ENCODE assay signal across 17 mouse cellular contexts in the genomic region with DNA sequence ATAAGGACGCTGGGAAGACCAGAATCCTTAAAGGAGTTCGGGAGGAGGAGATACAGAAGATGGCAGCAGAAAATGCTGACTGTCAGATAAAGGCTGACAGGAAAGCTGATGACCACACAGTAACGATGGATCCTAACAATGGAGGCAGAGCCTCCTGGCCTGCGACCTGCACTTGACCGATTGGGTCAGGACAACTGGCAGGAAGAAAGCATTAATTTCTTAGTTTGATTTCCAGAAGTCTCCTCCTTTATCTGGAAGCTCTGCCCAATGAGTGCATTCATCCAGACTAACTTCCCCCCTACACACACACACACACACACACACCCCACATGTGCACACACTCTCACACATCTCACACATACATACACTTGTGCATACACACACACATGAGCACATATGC.
DNase-seq lines count a peak whose midpoint lies in the region; ATAC-seq and TF ChIP-seq lines count a peak whose summit lies in the region.
"Had no signal": no experiment of that assay in that cellular context is flagged by ENCODE, and none has a peak within 500 bp of the region (broad histone marks: within the 10 kb centered on the region; RNA-seq: fewer than 3 reads in every experiment).

No protein-coding gene starts in this region.

- no peak for DNase-seq in embryonic facial prominence, embryonic 10.5 days (ENCODE audit: low spot score)
- DNase-seq in midbrain, embryonic 10.5 days (ENCODE audit: low spot score): no peak
- DNase-seq in midbrain, postnatal 0 days (ENCODE audit: low spot score): no peak
- no peak for DNase-seq in midbrain, embryonic 14.5 days
- DNase-seq in Muller cell, postnatal 12 days (ENCODE audit: inconsistent ontology term): no peak
- no peak for DNase-seq in layer of hippocampus, adult 18-20 months (ENCODE audit: low spot score in 2 of 2)
- DNase-seq: cerebellum, adult 11 months; cerebellum, postnatal 36 days; kidney, adult 8-10 months; right cerebral cortex, postnatal 4 days; thymus, postnatal 14 days had no signal

- no peak for ATAC-seq in embryonic facial prominence, embryonic 12.5 days (ENCODE audit: insufficient number of reproducible peaks, insufficient read depth, low FRiP score, low TSS enrichment)
- ATAC-seq in midbrain, postnatal 0 days (ENCODE audit: low FRiP score): no peak
- peak; percentile 21 for ATAC-seq in granulocyte monocyte progenitor cell, adult 5-6 weeks (replicated peaks; ENCODE audit: poor library complexity, severe bottlenecking)
- ATAC-seq in midbrain, embryonic 14.5 days (ENCODE audit: low FRiP score, low TSS enrichment): no peak
- ATAC-seq: forebrain, embryonic 13.5 days had no signal

- H3K4me2 ChIP-seq in embryonic facial prominence, embryonic 12.5 days (replicated peaks): no peak overlapping the region
- no peak overlapping the region for H3K4me2 ChIP-seq in midbrain, postnatal 0 days (ENCODE audit: low read depth, low read length, poor library complexity, severe bottlenecking)
- 0 out of 2 replicates have a peak overlapping the region, but pooled peaks have one; percentile 8 for H3K4me2 ChIP-seq in midbrain, embryonic 14.5 days (ENCODE audit: low read length)
- H3K4me2 ChIP-seq: forebrain, embryonic 13.5 days; hindbrain, embryonic 14.5 days; lung, embryonic 14.5 days; neural tube, embryonic 12.5 days had no signal

- no peaks in the 10 kb centered on the region for H3K36me3 ChIP-seq in embryonic facial prominence, embryonic 12.5 days
- H3K36me3 ChIP-seq in embryonic facial prominence, embryonic 10.5 days (replicated peaks): no peaks in the 10 kb centered on the region
- H3K36me3 ChIP-seq in midbrain, embryonic 10.5 days: no peaks in the 10 kb centered on the region
- no peaks in the 10 kb centered on the region for H3K36me3 ChIP-seq in midbrain, postnatal 0 days (ENCODE audit: insufficient read depth, low read length)
- H3K36me3 ChIP-seq in midbrain, embryonic 14.5 days (ENCODE audit: control insufficient read depth, insufficient read depth, low read length): no peaks in the 10 kb centered on the region
- H3K36me3 ChIP-seq: neural tube, embryonic 12.5 days had no signal

- H3K27me3 ChIP-seq in embryonic facial prominence, embryonic 12.5 days: no peaks in the 10 kb centered on the region
- no peaks in the 10 kb centered on the region for H3K27me3 ChIP-seq in embryonic facial prominence, embryonic 10.5 days (replicated peaks; ENCODE audit: low read depth, poor library complexity, severe bottlenecking)
- H3K27me3 ChIP-seq in midbrain, embryonic 10.5 days (ENCODE audit: low read depth, poor library complexity, severe bottlenecking): no peaks in the 10 kb centered on the region
- no peaks in the 10 kb centered on the region for H3K27me3 ChIP-seq in midbrain, postnatal 0 days (ENCODE audit: insufficient read depth, low read length)
- H3K27me3 ChIP-seq in midbrain, embryonic 14.5 days (ENCODE audit: control insufficient read depth, insufficient read depth, low read length): no peaks in the 10 kb centered on the region
- H3K27me3 ChIP-seq: forebrain, embryonic 13.5 days; neural tube, embryonic 12.5 days had no signal

- H3K4me3 ChIP-seq in embryonic facial prominence, embryonic 12.5 days: no peak overlapping the region
- H3K4me3 ChIP-seq in embryonic facial prominence, embryonic 10.5 days: no peak overlapping the region
- H3K4me3 ChIP-seq in midbrain, embryonic 10.5 days: no peak overlapping the region
- no peak overlapping the region for H3K4me3 ChIP-seq in midbrain, postnatal 0 days (ENCODE audit: low read depth, low read length)
- H3K4me3 ChIP-seq in midbrain, embryonic 14.5 days (replicated peaks; ENCODE audit: low read depth, low read length): no peak overlapping the region
- H3K4me3 ChIP-seq: forebrain, embryonic 13.5 days; neural tube, embryonic 12.5 days had no signal

- no peaks in the 10 kb centered on the region for H3K9me3 ChIP-seq in embryonic facial prominence, embryonic 12.5 days
- no peaks in the 10 kb centered on the region for H3K9me3 ChIP-seq in embryonic facial prominence, embryonic 10.5 days
- no peaks in the 10 kb centered on the region for H3K9me3 ChIP-seq in midbrain, embryonic 10.5 days (replicated peaks)
- no peaks in the 10 kb centered on the region for H3K9me3 ChIP-seq in midbrain, postnatal 0 days (ENCODE audit: low read length)
- no peaks in the 10 kb centered on the region for H3K9me3 ChIP-seq in midbrain, embryonic 14.5 days (ENCODE audit: control insufficient read depth, low read length)
- H3K9me3 ChIP-seq: forebrain, embryonic 13.5 days; neural tube, embryonic 12.5 days had no signal

- no peak for TF ChIP-seq CTCF in midbrain, postnatal 0 days (IDR thresholded peaks at IDR 0.05)

- H3K4me1 ChIP-seq in embryonic facial prominence, embryonic 12.5 days: peaks cover 33% of the 10 kb centered on the region
- peaks cover 47% of the 10 kb centered on the region for H3K4me1 ChIP-seq in embryonic facial prominence, embryonic 10.5 days
- peaks cover 53% of the 10 kb centered on the region for H3K4me1 ChIP-seq in midbrain, embryonic 10.5 days
- H3K4me1 ChIP-seq in midbrain, postnatal 0 days (ENCODE audit: insufficient read depth, low read length): peaks cover 2% of the 10 kb centered on the region
- peaks cover 17% of the 10 kb centered on the region for H3K4me1 ChIP-seq in midbrain, embryonic 14.5 days (ENCODE audit: control insufficient read depth, insufficient read depth, low read length)

- no peak overlapping the region for H3K9ac ChIP-seq in embryonic facial prominence, embryonic 12.5 days
- H3K9ac ChIP-seq in midbrain, postnatal 0 days (replicated peaks; ENCODE audit: low read length, poor library complexity, severe bottlenecking): no peak overlapping the region
- H3K9ac ChIP-seq in midbrain, embryonic 14.5 days (replicated peaks; ENCODE audit: low read length): no peak overlapping the region
- H3K9ac ChIP-seq: forebrain, embryonic 13.5 days; hindbrain, embryonic 14.5 days; lung, embryonic 14.5 days; neural tube, embryonic 12.5 days had no signal

- H3K27ac ChIP-seq in embryonic facial prominence, embryonic 12.5 days: 0 out of 2 replicates have a peak overlapping the region, but pooled peaks have one; percentile 2
- H3K27ac ChIP-seq in embryonic facial prominence, embryonic 10.5 days (replicated peaks): no peak overlapping the region
- H3K27ac ChIP-seq in midbrain, embryonic 10.5 days (replicated peaks): peak overlapping the region; percentile 64
- no peak overlapping the region for H3K27ac ChIP-seq in midbrain, postnatal 0 days (ENCODE audit: low read depth, low read length)
- peak overlapping the region; percentile 55; the same call in 1 of the 2 replicates for H3K27ac ChIP-seq in midbrain, embryonic 14.5 days (replicated peaks; ENCODE audit: low read depth, low read length)
- H3K27ac ChIP-seq: forebrain, embryonic 13.5 days; hindbrain, embryonic 14.5 days; neural tube, embryonic 12.5 days had no signal

- 40% methylated on average over 5 of the region's 5 CpGs for WGBS in embryonic facial prominence, embryonic 12.5 days
- WGBS in embryonic facial prominence, embryonic 10.5 days: 51% methylated on average over 5 of the region's 5 CpGs
- 48% methylated on average over 5 of the region's 5 CpGs for WGBS in midbrain, embryonic 10.5 days
- WGBS in midbrain, postnatal 0 days: 15% methylated on average over 5 of the region's 5 CpGs
- 25% methylated on average over 5 of the region's 5 CpGs for WGBS in midbrain, embryonic 14.5 days

Comparison
In these comparisons a context has a peak if more than half of its experiments do, and no peak if none do; other contexts are left out.
1. H3K27ac ChIP-seq: peak in embryonic facial prominence, embryonic 12.5 days (single experiment), midbrain, embryonic 10.5 days (single experiment) and midbrain, embryonic 14.5 days (single experiment); none in embryonic facial prominence, embryonic 10.5 days (single experiment) and midbrain, postnatal 0 days (single experiment).